Mouse (Mus musculus) neural tube, embryonic 15.5 days (tissue): ENCODE data around the gene Mtrf1l. TPM values are rescaled to one million over a fixed set of nuclear protein-coding genes. Genes with fewer than 3 reads are reported as not detected.

Source experiments
- ATAC-seq: fragments of 200-750 bp; cut with Nextera tagmentation; 2 replicates; pipeline ENCODE4 v1.8.0; 2017; ENCODE audit warnings: mild to moderate bottlenecking, moderate TSS enrichment, moderate library complexity; ENCODE audit not compliant: low FRiP score
- H3K27ac ChIP-seq: fragments of 300-500 bp; sonication (generic); replicated peaks from 2 replicates; pipeline ENCODE4 v1.5.1; 2015; ENCODE audit warnings: mild to moderate bottlenecking, inconsistent platforms
- H3K27me3 ChIP-seq: fragments of 300-500 bp; sonication (generic); replicated peaks from 2 replicates; pipeline ENCODE4 v1.6.1; 2015; ENCODE audit warnings: inconsistent platforms
- H3K36me3 ChIP-seq: fragments of 300-500 bp; sonication (generic); 2 replicates; pipeline ENCODE4 v1.6.1; 2015; ENCODE audit warnings: inconsistent platforms
- H3K4me1 ChIP-seq: fragments of 300-500 bp; sonication (generic); 2 replicates; pipeline ENCODE4 v1.6.1; 2015; ENCODE audit warnings: inconsistent platforms
- H3K4me2 ChIP-seq: fragments of 300-500 bp; sonication (generic); 2 replicates; pipeline ENCODE4 v1.6.1; 2015; ENCODE audit warnings: inconsistent platforms, mild to moderate bottlenecking, moderate library complexity
- H3K4me3 ChIP-seq: fragments of 300-500 bp; sonication (generic); replicated peaks from 2 replicates; pipeline ENCODE4 v1.5.1; 2015; ENCODE audit warnings: mild to moderate bottlenecking, inconsistent platforms
- H3K9ac ChIP-seq: fragments of 300-500 bp; sonication (generic); replicated peaks from 2 replicates; pipeline ENCODE4 v1.6.1; 2015; ENCODE audit warnings: mild to moderate bottlenecking, inconsistent platforms
- H3K9me3 ChIP-seq: fragments of 300-500 bp; sonication (generic); replicated peaks from 2 replicates; pipeline ENCODE4 v1.6.1; 2016; ENCODE audit warnings: inconsistent platforms
- WGBS: fragments of 180-500 bp; shearing (Covaris S2); methylation state at CpG from one replicate; pipeline ENCODE4 v1.1.7; 2015; ENCODE audit warnings: mixed read lengths; 5-methylcytosine and 5-hydroxymethylcytosine counted together
- polyA plus RNA-seq: library from polyadenylated mRNA; unstranded; fragments of >200 nt; fragmentation: Nextera tagmentation; extraction: Ambion mirVana; gene quantifications from 2 replicates; pipeline ENCODE4 v1.2.1, GENCODE M21; 2015

Mtrf1l gene
- polyA plus RNA-seq, 1 experiment from 2014 or later: 12.1 TPM

DNA sequence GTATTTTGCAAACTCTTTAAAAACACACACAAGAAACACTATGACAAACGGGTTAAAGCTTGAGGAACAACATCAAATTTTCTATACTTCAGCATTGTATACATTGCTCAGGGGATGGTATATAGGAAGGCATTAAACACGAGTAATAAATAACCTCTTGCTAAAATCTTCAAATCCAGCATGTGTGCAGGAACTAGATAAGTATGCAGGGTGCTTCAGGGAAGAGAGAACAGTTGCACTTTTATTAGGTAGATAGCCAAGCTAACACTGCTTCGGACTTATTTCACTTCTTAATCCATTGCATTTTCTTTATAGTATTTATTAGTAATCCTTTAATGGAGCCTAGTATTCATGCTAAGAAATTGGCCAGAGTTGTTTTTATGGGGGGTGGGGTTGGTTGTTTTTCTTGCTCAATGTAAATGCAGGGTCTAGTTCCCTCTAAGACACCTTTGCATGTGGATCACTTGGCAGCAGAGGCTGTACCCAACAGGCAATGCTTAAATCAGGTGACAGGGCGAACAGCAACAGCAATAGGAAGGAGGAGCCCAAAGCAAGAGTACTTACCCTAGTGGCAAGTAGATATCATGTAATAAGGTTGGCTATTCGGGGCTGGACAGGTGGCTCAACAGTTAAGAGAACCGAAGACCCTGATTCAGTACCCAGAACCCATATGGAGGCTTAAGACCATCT, 2.8 kb upstream of the Mtrf1l start:
- Histone ChIP-seq H3K9me3 (no peaks in the 10 kb centered on the region), H3K36me3 (no peaks in the 10 kb centered on the region), H3K27ac (no peak overlapping the region), H3K27me3 (no peaks in the 10 kb centered on the region), H3K4me3 (no peak overlapping the region), H3K9ac (no peak overlapping the region), H3K4me2 (no peak overlapping the region), H3K4me1 (peaks cover 19% of the 10 kb centered on the region)
- WGBS: 82% methylated on average over 6 of the region's 6 CpGs
- no peak for ATAC-seq

DNA sequence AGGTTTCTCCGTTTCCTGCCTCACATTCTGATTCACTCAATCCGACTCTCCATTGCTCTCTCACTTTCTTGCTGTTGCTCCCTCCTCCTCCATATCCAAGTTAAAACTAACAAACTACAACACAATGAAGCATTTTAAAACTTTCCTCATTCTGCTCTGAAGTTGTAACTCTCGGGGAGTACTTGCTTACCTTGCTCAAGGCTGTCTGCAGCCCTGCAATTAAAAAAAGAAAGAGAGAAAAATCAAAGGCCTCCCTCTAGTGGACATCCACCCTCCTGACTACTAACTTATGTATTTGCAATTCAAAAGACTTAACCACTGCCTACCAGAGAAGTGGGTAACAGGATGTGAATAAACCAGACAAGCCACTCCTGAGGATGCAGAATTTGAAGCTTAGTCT, 1.1 kb upstream of the Mtrf1l start:
- Histone ChIP-seq H3K4me3 (peak overlapping the region; percentile 90), H3K27me3 (no peaks in the 10 kb centered on the region), H3K9ac (peak overlapping the region; percentile 11), H3K36me3 (peaks cover 7% of the 10 kb centered on the region), H3K27ac (peak overlapping the region; percentile 84), H3K9me3 (no peaks in the 10 kb centered on the region), H3K4me2 (peak overlapping the region; percentile 61), H3K4me1 (peaks cover 24% of the 10 kb centered on the region)
- 2% methylated on average over 3 of the region's 3 CpGs for WGBS
- peak; percentile 2; the same call in 1 of the 2 replicates for ATAC-seq

DNA sequence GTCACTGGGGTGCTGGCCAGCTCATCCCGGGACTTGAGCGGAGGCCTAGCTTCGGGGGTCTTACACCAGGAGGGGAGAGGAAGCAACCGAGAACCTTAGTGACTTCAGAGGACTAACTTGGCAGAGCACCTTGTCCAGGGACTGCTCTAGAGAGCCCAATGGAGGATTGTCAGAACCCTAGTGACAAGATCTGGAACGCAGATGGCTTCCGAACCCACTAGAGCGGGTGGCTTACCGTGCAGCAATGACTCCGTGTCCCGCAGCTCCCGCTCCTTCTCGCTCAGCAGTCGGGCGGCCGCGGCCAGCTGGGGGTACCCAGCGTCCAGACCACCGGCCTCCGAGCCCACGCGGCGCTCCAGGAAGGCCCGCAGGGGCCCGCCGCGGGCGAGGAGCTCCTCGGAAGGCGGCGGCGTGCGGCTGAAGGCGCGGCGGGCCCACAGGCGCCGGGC, 395 bp downstream of the Mtrf1l start:
- Histone ChIP-seq H3K9me3 (no peaks in the 10 kb centered on the region), H3K36me3 (peaks cover 20% of the 10 kb centered on the region), H3K9ac (peak overlapping the region; percentile 89), H3K27ac (peak overlapping the region; percentile 88), H3K4me3 (peak overlapping the region; percentile 90), H3K4me2 (peak overlapping the region; percentile 61), H3K27me3 (no peaks in the 10 kb centered on the region), H3K4me1 (peaks cover 24% of the 10 kb centered on the region)
- peak; percentile 54; the same call in 1 of the 2 replicates for ATAC-seq
- WGBS: under 1% methylated on average over 37 of the region's 37 CpGs

GRCm38 (mm10) chr10:5818772-5819171, 4.9 kb downstream of the Mtrf1l start:
- 89% methylated on average over 3 of the region's 3 CpGs for WGBS
- no peak overlapping the region for H3K27ac ChIP-seq
- H3K4me1 ChIP-seq: peaks cover 18% of the 10 kb centered on the region
- no peak overlapping the region for H3K9ac ChIP-seq
- no peak for ATAC-seq
- no peak overlapping the region for H3K4me2 ChIP-seq
- no peaks in the 10 kb centered on the region for H3K9me3 ChIP-seq
- peaks cover 54% of the 10 kb centered on the region for H3K36me3 ChIP-seq
- no peak overlapping the region for H3K4me3 ChIP-seq
- H3K27me3 ChIP-seq: no peaks in the 10 kb centered on the region

- Histone ChIP-seq H3K4me2 (no peak overlapping the region), H3K27me3 (no peaks in the 10 kb centered on the region), H3K27ac (no peak overlapping the region), H3K36me3 (peaks cover 78% of the 10 kb centered on the region), H3K9me3 (no peaks in the 10 kb centered on the region), H3K4me1 (0 out of 2 replicates have a peak, but pooled peaks cover 1% of the 10 kb centered on the region), H3K9ac (no peak overlapping the region), H3K4me3 (no peak overlapping the region)
- WGBS: 100% methylated on average over 2 of the region's 2 CpGs
- no peak for ATAC-seq
Measured at GRCm38 (mm10) chr10:5815968-5816367, 7.7 kb downstream of the Mtrf1l start.

- Histone ChIP-seq H3K9me3 (no peaks in the 10 kb centered on the region), H3K4me1 (no peaks in the 10 kb centered on the region), H3K27ac (no peak overlapping the region), H3K27me3 (no peaks in the 10 kb centered on the region), H3K36me3 (peaks cover 61% of the 10 kb centered on the region), H3K4me2 (no peak overlapping the region), H3K9ac (no peak overlapping the region), H3K4me3 (no peak overlapping the region)
- ATAC-seq: no peak
- WGBS: 91% methylated on average over 11 of the region's 11 CpGs
Measured at GRCm38 (mm10) chr10:5813724-5814123, 10.0 kb downstream of the Mtrf1l start.

DNA sequence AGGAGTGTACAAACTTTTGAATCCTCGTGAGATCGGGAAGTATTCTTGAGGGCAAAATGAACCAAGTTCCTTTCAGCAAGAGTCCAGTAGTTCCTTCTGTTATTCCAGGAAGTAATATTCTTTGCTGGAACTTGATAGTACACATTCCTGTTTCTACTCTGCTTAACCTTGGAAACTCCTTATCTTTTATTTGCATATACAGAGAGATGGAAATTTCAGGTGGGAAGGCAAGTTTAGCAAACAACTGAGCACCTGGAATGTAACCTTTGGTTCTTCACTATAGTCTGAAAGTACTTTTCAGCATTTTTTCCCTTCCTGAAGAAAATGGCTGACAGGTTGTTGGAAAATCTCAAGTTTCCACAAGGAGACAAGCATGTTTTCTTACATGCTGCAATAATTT, 16.0 kb downstream of the Mtrf1l start:
- ATAC-seq: no peak
- no peaks in the 10 kb centered on the region for H3K27me3 ChIP-seq
- 93% methylated on average over 2 of the region's 2 CpGs for WGBS

GRCm38 (mm10) chr10:5806996-5807395, 16.7 kb downstream of the Mtrf1l start:
- H3K9ac ChIP-seq: no peak overlapping the region
- no peak overlapping the region for H3K4me3 ChIP-seq
- no peaks in the 10 kb centered on the region for H3K9me3 ChIP-seq
- no peaks in the 10 kb centered on the region for H3K27me3 ChIP-seq
- 77% methylated on average over 4 of the region's 4 CpGs for WGBS
- peaks cover 6% of the 10 kb centered on the region for H3K36me3 ChIP-seq
- H3K4me1 ChIP-seq: peaks cover 27% of the 10 kb centered on the region
- no peak overlapping the region for H3K4me2 ChIP-seq
- no peak overlapping the region for H3K27ac ChIP-seq
- ATAC-seq: no peak

More for the DNA sequence above, 16.0 kb downstream of the Mtrf1l start:
- Histone ChIP-seq H3K4me3 (no peak overlapping the region), H3K9ac (no peak overlapping the region), H3K4me2 (no peak overlapping the region), H3K36me3 (peaks cover 13% of the 10 kb centered on the region), H3K27ac (no peak overlapping the region), H3K9me3 (no peaks in the 10 kb centered on the region), H3K4me1 (peaks cover 25% of the 10 kb centered on the region)

DNA sequence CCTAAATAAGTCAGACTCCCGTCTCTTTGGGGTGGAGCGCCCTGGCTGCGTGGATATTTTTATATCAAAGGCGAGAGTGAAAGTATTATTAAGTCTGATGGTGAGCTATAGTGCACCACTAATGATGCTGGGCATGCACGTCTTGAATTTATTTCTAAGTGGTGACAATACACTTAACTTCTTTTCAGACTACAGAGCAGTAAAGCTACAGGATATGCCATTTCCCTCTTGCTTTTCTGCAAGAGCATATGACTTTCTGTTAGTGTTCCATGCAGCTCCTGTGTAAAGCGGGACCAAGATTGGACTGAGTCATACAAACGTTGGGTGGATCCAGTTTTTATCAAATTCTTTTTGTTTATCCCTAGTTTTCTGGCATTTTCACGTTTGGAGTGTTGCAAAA, 17.3 kb downstream of the Mtrf1l start:
- 23% methylated on average over 8 of the region's 8 CpGs for WGBS
- H3K4me3 ChIP-seq: peak overlapping the region; percentile 73

DNA sequence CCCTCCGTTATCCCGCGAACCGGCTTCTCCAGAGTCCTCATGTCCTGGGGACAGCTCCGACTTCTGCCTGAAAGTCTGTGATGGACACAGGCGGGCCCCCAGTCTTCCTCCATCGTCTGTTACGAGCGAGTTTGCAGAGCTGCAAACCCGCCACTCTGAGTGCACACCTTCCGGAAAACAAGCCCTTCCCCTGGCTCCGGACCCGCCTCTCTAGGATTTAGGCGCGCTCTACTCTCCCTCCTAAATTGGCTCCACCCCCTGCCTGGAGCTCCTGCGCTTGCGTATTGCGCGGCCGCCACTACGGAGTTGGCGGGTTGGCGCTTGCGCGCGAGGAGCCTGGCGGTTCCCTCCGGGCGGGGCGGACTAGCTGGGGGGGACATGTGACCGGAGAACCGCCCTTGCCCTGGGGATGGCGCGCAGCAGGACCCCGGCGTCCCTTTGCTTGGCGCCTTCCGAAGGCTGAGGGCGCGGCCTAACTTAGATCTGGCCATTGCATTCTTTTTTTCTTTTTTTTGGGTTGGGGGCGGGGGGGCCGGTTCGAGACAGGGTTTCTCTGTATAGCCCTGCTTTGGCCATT, 17.9 kb downstream of the Mtrf1l start:
- Histone ChIP-seq H3K36me3 (peaks cover 8% of the 10 kb centered on the region; the same call in 1 of the 2 replicates), H3K9me3 (no peaks in the 10 kb centered on the region), H3K9ac (peak overlapping the region; percentile 60), H3K4me1 (peaks cover 27% of the 10 kb centered on the region), H3K27ac (peak overlapping the region; percentile 93), H3K4me3 (peak overlapping the region; percentile 73), H3K27me3 (no peaks in the 10 kb centered on the region), H3K4me2 (peak overlapping the region; percentile 100)
- ATAC-seq: peak; percentile 96
- WGBS: under 1% methylated on average over 43 of the region's 43 CpGs

More for the DNA sequence above, 17.3 kb downstream of the Mtrf1l start:
- peak overlapping the region; percentile 100 for H3K4me2 ChIP-seq
- no peaks in the 10 kb centered on the region for H3K9me3 ChIP-seq
- ATAC-seq: peak; percentile 2; the same call in 1 of the 2 replicates
- H3K9ac ChIP-seq: peak overlapping the region; percentile 53
- peaks cover 4% of the 10 kb centered on the region; the same call in 1 of the 2 replicates for H3K36me3 ChIP-seq
- H3K27me3 ChIP-seq: no peaks in the 10 kb centered on the region
- H3K4me1 ChIP-seq: peaks cover 27% of the 10 kb centered on the region
- H3K27ac ChIP-seq: peak overlapping the region; percentile 93

- H3K4me2 ChIP-seq: peak within 1 kb of the TSS; percentile 100
- no peaks in the 10 kb centered on the region for H3K27me3 ChIP-seq
- H3K4me1 ChIP-seq: peaks cover 27% of the 10 kb centered on the region
- H3K36me3 ChIP-seq: peaks cover 10% of the 10 kb centered on the region
- H3K27ac ChIP-seq: peak within 1 kb of the TSS; percentile 93
- 0% methylated on average over 42 of the region's 42 CpGs for WGBS
- H3K9me3 ChIP-seq: no peaks in the 10 kb centered on the region
- ATAC-seq: peak; percentile 98
- peak within 1 kb of the TSS; percentile 60 for H3K9ac ChIP-seq
- peak within 1 kb of the TSS; percentile 73 for H3K4me3 ChIP-seq
Measured at GRCm38 (mm10) chr10:5805243-5805730, 18.4 kb downstream of the Mtrf1l start, which contains the start of gene Fbxo5. TSS of gene Fbxo5 (minus strand) at chr10:5805600.
